Mouse (Mus musculus) spleen, adult 2 months (tissue): ENCODE results near the gene Camta1. TPM values are rescaled to one million over a fixed set of nuclear protein-coding genes. Genes with fewer than 3 reads are reported as not detected.

Source experiments
- DNase-seq, 2 experiments: peaks; one replicate each; pipeline versions ENCODE4 v3.0.0 to v3.0.0-alpha.2; 2012 to 2021; ENCODE audit warnings: low spot score in 2 of 2, low read depth in 1 of 2
- H3K27ac ChIP-seq: fragments of 200-500 bp; 2 replicates; pipeline ENCODE4 v1.5.1; 2012; ENCODE audit warnings: low read length, inconsistent platforms; ENCODE audit not compliant: insufficient read depth
- H3K27me3 ChIP-seq: fragments of 200-500 bp; 2 replicates; pipeline ENCODE4 v1.6.1; 2012; ENCODE audit warnings: mild to moderate bottlenecking, moderate library complexity, low read length, inconsistent platforms; ENCODE audit not compliant: control insufficient read depth, insufficient read depth
- H3K36me3 ChIP-seq: fragments of 200-500 bp; 2 replicates; pipeline ENCODE4 v1.6.1; 2012; ENCODE audit warnings: mild to moderate bottlenecking, low read length, inconsistent platforms; ENCODE audit not compliant: control insufficient read depth, insufficient read depth
- H3K4me1 ChIP-seq: fragments of 200-500 bp; 2 replicates; pipeline ENCODE4 v1.6.1; 2011; ENCODE audit warnings: inconsistent platforms; ENCODE audit not compliant: control insufficient read depth, insufficient read depth, insufficient read length
- H3K4me3 ChIP-seq: fragments of 200-500 bp; 2 replicates; pipeline ENCODE4 v1.5.1; 2011; ENCODE audit warnings: mild to moderate bottlenecking, inconsistent platforms; ENCODE audit not compliant: insufficient read depth, insufficient read length; ENCODE audit errors: extremely low read depth
- CTCF ChIP-seq: fragments of 200-500 bp; IDR thresholded peaks from 2 replicates; pipeline ENCODE4 v1.5.1; 2011; ENCODE audit warnings: mild to moderate bottlenecking, inconsistent platforms; ENCODE audit not compliant: insufficient read depth, insufficient read length, insufficient replicate concordance; ENCODE audit errors: extremely low read depth
- POLR2A ChIP-seq: fragments of 200-500 bp; IDR thresholded peaks from 2 replicates; pipeline ENCODE4 v1.6.1; 2011; ENCODE audit warnings: low read depth, low read length, inconsistent platforms
- WGBS: fragments of 180-500 bp; shearing (Covaris S2); methylation state at CpG from one replicate; pipeline ENCODE4 v1.1.7; 2018; 5-methylcytosine and 5-hydroxymethylcytosine counted together
- polyA plus RNA-seq: library from polyadenylated mRNA; depleted of rRNA; stranded (reverse); fragments of >200 nt; gene quantifications from 2 replicates; pipeline ENCODE4 v1.2.3, GENCODE M21; 2012

Gene Camta1
- polyA plus RNA-seq, 1 experiment, result 7.7 TPM

DNA sequence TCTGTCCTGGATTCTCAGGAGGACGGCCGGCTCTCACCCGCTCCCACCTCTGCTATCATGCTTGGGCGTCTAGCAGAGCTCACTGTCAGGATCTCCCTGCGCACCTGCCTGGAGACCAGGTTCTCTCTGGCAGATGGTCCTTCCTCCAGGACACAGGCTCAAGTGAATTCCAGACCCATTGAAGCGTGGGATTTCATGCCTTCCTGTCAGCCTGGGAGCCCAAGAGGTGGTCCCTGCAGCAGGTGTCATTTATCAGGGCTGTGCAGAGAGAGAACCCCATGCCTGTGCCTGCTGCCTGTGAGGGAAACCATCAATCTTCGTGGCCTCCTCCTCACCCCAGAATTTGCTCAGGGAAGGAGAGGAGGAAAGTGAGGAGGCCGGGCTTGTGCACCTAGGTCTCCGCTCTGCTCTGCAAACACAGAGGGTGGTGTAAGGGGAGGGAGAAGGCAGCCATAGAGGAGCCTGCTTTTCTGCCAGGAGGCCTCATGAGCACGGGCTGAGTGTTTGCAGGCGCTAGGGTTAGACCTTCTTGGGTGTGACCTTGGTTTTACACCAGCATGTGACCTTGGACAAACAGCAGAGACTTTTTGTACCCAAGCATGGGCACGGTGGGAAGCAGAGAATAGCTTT, 551.5 kb downstream of the Camta1 start:
- Histone ChIP-seq H3K36me3 (no peaks in the 10 kb centered on the region), H3K27me3 (no peaks in the 10 kb centered on the region), H3K27ac (no peak overlapping the region), H3K4me3 (no peak overlapping the region), H3K4me1 (no peaks in the 10 kb centered on the region)
- WGBS, result 59% methylated on average over 12 of the region's 12 CpGs
- no peak for DNase-seq
- TF ChIP-seq POLR2A, result no peak
- TF ChIP-seq CTCF, result no peak

DNA sequence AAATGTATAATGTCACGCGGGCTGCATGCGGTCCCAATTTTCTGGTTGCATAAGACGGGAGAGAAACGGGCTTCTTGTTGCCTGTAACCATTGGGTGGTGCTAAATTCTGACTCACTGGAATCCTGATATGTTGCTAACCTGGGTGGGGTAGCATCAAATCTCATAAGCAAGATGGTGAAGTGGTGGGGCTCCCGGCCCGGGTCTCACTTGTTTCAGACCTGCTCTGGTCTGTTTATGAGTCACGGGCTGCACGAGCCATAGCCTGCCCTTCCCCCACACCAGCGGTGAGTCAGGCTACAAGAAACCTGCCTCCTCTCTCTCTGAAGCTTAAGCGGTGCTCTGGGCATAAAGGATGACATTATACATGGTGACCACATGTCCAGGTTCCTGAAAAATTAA, 554.8 kb downstream of the Camta1 start:
- no peak for TF ChIP-seq POLR2A
- TF ChIP-seq CTCF, result no peak
- no peak overlapping the region for H3K27ac ChIP-seq
- H3K4me3 ChIP-seq, result no peak overlapping the region
- DNase-seq, result no peak
- no peaks in the 10 kb centered on the region for H3K4me1 ChIP-seq
- no peaks in the 10 kb centered on the region for H3K27me3 ChIP-seq
- no peaks in the 10 kb centered on the region for H3K36me3 ChIP-seq
- WGBS, result 88% methylated on average over 11 of the region's 11 CpGs

DNA sequence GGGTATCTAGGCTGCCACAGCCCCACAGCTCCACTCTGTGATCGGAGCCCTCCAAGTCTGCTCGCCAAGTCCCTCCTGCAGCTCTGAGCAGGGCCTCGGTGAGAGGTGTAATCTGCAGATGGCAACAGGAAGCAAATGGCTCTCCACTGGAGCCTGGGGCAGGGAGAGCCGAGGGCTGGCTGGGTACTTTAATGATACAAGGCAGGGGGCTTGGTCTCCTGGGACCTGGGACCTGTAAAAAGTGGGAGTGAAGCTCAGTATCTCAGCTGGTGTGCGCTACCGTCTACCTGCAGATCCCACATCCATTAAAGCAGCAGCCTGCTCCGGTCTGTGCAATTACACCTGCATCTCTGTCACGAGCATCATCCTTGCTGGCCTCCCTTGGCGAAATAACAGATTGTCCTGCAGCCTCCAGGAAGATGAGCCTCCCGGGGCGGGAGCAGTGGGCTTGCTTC, 555.3 kb downstream of the Camta1 start:
- 67% methylated on average over 11 of the region's 11 CpGs for WGBS
- TF ChIP-seq CTCF (no peak), POLR2A (no peak)
- H3K27me3 ChIP-seq, result no peaks in the 10 kb centered on the region
- DNase-seq, result no peak
- H3K4me3 ChIP-seq, result no peak overlapping the region
- no peaks in the 10 kb centered on the region for H3K4me1 ChIP-seq
- no peak overlapping the region for H3K27ac ChIP-seq
- H3K36me3 ChIP-seq, result no peaks in the 10 kb centered on the region

DNA sequence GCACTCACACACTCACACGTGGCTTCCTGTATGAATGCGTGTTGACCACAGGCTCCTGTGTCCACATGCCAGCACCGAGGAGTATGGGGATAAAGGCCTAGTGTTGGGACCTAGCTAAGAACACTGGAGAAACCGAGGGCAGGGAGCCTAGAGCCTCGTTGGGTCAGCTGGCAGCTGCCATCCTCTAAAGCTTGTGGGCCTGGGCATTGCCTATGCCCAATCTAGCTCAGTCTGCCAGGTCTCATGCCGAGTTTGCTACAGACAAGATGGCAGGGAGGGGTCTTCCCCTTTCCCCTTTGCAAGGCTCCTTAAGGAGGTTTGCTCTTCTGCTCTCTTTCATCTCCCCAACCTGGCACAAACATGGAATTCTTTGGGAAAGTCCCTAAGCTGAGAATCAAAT, 555.9 kb downstream of the Camta1 start:
- Histone ChIP-seq H3K4me1 (no peaks in the 10 kb centered on the region), H3K27ac (no peak overlapping the region), H3K4me3 (no peak overlapping the region), H3K27me3 (no peaks in the 10 kb centered on the region), H3K36me3 (no peaks in the 10 kb centered on the region)
- TF ChIP-seq POLR2A (no peak), CTCF (no peak)
- DNase-seq, result no peak
- WGBS, result 74% methylated on average over 6 of the region's 6 CpGs

DNA sequence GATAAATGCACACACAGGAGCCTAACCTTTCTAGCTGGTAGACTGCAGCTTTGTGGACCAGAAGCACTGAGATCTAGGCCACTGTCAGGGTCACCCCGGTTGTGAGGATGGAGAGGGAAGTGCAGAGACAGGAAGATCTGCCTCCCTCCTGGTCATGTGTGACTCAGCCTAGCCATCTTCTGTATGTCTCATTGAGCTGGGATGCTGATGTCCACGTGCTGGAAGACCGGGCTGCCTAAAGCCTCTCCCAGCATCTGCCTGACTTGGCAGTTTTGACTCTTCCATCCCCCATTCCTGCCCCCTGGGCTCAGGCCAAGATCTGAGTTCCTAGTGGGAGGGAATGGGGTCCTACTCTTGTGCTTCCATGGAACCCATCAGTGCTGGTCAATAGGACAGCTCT, 557.7 kb downstream of the Camta1 start:
- H3K27me3 ChIP-seq, result no peaks in the 10 kb centered on the region
- H3K36me3 ChIP-seq, result no peaks in the 10 kb centered on the region
- no peak overlapping the region for H3K27ac ChIP-seq
- no peak for TF ChIP-seq CTCF
- no peak for TF ChIP-seq POLR2A
- no peak for DNase-seq
- no peaks in the 10 kb centered on the region for H3K4me1 ChIP-seq
- H3K4me3 ChIP-seq, result no peak overlapping the region
- WGBS, result 74% methylated on average over 3 of the region's 3 CpGs

DNA sequence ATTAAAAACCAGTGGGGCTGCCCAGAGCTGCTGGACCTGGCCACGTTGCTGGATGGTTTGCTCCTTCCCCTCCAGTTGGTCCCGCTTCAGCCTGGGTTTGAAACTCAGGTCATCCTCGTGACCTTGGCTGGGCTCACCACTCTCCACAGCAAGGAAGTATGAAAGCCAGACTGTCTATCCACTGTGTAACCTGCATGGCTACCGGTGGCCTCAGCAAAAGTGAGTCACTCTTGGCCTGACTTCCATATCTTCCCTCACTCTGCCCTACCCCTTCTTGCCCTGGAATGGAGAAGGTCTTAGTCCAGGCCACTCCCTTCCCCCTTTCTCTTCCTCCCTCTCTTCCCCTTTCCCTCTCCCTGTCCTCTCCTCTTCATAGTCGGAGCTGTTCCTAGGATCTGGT, 558.2 kb downstream of the Camta1 start:
- H3K27ac ChIP-seq, result no peak overlapping the region

DNA sequence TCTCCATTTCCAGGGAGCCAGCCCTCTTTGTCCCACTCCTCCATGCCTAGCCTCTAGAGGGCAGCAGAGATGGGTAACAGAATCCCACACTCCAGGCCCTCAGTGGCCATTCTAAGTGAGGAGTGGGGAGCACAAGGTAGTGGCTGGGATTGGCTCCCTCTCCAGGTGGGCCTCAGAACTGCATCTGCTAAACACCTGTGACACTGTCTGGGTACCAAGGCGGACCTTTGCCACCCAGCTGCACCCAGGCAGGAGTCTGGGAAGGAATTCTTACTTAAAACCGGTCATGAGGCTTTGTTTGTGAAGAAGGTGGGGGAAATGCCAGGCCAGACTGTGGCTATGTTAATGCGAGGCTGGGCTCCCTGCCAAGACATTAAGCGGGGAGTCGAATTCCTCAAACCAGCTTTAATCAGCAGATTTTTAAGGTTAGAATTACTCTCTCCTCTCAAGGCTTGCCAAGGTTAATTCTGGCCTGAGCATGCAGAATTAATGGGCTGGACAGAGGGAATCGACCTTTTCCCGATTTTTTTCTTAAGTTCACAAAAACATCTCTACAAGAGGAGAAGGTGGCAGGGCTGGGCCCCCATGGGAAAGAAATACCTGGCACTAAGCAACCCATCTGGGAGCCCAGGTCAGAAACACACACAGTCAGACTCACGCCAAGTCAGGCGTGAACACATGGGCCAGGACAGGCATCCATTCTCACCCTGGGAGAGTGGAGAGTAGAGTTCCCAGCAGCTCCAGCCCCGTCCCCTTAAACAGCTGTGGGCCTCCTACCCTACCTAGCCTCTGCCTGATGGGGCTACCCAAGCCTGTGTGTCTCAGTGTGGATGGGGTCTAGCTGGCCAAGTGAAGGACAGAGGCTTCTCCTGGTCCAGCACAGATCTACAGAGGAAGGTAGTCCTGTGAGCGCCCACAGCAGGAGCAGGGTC, 559.2 kb downstream of the Camta1 start:
- Histone ChIP-seq H3K27ac (no peak overlapping the region), H3K27me3 (no peaks in the 10 kb centered on the region), H3K4me1 (no peaks in the 10 kb centered on the region), H3K4me3 (no peak overlapping the region), H3K36me3 (no peaks in the 10 kb centered on the region)
- TF ChIP-seq POLR2A (no peak), CTCF (no peak)
- DNase-seq, result no peak
- WGBS, result 57% methylated on average over 11 of the region's 11 CpGs

More for the DNA sequence above, 558.2 kb downstream of the Camta1 start:
- H3K36me3 ChIP-seq, result no peaks in the 10 kb centered on the region
- DNase-seq, result no peak
- 73% methylated on average over 5 of the region's 5 CpGs for WGBS
- TF ChIP-seq CTCF (no peak), POLR2A (no peak)
- no peaks in the 10 kb centered on the region for H3K27me3 ChIP-seq
- no peaks in the 10 kb centered on the region for H3K4me1 ChIP-seq
- H3K4me3 ChIP-seq, result no peak overlapping the region
